Mouse (Mus musculus): ENCODE results near the gene Nxpe5.
A peak's percentile ranks its signal among the peaks of the same experiment; 100 is the strongest.

Gene Nxpe5

DNA sequence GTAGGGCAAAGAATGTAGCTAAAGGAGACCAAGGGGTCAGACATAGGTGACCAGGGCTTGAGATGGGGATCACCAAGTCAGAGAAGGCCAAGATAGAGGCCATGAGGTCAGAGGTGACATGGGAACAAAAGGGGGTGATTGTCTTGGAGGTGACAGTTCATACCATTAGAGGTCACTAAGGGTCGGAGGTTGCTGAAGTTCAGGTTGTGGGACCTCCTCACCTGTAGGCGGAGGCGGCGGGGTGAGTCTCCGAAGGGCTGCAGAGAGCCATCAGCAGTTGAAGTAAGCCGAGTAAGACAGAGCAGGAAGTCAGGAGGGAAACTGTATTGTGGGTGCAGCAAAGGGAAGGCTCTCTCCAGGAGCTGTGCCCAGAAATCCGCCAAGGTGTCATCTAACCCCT lies 52.3 kb downstream of the Nxpe5 start:
- no peak for DNase-seq (ENCODE audit: low spot score)

DNA sequence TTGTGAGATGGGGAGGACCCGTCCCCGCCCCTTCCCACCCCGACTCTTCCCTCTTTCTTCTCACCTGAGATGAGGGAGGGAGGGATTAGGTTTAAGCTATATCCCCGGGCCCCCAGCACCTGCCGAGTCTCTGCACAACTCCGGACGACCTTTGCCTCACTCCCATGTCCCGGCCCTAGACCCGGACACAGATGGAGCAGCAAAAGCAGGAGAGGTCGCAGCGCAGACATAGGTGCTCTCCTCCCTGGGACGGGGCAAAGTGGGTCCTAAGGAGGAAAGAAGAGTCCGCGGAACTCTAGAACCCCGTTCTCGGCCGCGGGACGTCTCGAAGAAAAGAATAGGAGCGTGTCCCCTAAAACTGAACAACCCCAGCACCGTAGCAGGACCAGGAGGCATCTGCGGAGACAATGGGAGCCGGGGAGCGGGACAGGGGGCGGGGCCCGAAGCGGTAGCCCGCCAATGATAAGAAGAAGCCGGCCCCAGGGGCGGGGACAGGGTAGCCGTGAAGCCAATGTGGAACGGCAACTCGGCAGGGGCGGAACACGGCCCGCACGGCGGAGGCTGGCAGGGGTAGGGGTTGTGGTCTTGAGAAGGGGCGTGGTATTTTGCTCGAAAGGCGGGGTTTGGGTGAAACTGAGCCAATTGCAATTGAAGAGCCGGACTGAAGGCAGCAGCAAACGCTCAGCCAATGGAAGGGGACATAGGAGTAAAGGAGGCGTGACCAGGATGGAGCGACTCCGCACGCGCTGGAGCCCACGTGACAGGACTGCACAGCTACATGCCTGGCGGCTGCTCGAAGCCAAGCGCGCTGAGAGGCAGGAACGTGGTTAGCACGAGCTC lies 54.1 kb downstream of the Nxpe5 start, which contains the start of the genes Gm43720, Gpc2 and Stag3:
Gene Gm43720 (minus strand): TSS at position 374 of the 840 bp plus-strand sequence.
Gene Gpc2 (minus strand): TSS at position 421 of the 840 bp plus-strand sequence.
Gene Stag3 (plus strand): TSS at position 656 of the 840 bp plus-strand sequence.
- peak; percentile 86 for DNase-seq (ENCODE audit: low spot score)

GRCm38 (mm10) chr5:138280425-138280768 lies 54.7 kb downstream of the Nxpe5 start:
- no peak for DNase-seq (ENCODE audit: low spot score)

- DNase-seq (ENCODE audit: low spot score), result no peak
Measured at GRCm38 (mm10) chr5:138280829-138281228, 55.1 kb downstream of the Nxpe5 start.

DNA sequence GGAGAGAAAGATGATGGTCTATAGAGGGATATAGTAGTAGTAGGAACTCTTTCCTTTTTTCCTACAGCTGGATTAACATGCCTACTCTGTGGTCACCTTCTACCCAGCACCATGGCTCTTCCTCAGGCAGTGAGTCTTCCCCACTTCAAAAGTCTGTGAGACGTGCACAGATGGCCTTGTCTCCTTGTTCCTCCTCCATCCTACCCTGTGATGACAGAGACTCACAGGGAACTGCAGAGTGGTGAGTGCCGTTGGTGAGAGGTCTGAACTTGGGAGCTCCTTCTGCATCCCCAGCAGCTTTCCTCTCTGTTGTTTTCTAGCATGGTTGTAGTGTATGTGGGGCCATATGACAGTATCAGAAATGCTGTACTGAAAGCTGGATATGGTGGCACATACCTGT lies 56.1 kb downstream of the Nxpe5 start:
- no peak for DNase-seq (ENCODE audit: low spot score)

DNA sequence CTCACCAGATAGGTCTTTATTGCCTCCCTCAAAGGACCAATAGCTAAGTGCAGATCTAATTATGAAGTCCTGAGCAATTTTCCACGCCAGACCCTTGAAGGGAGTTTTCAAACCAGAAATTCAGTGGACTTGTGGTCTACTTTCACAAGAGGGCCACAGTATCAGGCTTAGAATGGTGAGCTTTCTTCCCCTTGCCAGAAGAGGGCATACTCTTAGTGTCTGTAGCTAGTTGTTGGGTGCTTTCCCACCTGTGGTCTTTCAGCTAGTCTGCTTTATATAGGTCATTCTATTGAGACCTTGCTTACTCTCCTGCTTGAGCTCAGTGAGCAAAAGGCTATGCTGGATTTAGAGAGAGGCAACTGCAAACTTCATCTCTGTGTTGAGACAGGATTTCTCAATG lies 57.8 kb downstream of the Nxpe5 start:
- DNase-seq (ENCODE audit: low spot score), result no peak

DNA sequence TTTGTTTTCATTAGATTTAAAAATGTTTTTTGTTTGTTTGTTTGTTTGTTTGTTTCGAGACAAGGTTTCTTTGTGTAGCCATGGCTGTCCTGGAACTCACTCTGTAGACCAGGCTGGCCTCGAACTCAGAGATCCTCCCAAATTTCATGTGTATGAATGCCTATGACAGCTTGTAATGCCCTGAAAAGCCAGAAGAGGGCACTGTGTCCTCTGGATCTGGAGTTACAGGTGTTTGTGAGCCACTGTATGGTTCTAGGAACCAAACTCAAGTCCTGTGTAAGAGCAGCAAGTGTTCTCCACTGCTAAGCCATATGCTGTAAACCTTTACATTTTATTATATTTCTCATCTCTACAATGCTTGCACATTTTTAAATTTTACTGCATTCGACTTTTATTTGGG lies 62.2 kb downstream of the Nxpe5 start:
- peak; percentile 30 for DNase-seq (ENCODE audit: low spot score)

DNA sequence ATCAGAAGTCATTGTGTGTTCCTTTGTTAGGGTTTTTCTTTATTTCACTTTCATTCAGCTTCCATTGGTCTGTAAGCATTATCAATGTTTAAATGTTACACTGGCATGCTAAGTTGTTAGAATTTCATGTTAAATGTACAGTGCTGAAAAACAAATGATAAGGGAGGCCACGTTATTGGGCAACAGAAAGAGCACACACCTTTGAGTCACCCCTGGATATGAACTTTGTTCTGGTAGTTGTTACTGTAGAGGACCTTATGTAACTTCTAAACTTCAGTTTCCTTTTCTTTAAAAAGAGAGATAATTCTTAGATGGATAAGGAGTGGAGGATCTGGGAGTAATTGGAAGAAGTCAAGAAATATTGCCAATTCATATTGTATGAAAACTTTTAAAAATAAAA lies 65.9 kb downstream of the Nxpe5 start:
- DNase-seq (ENCODE audit: low spot score), result no peak

GRCm38 (mm10) chr5:138294158-138294557 lies 68.5 kb downstream of the Nxpe5 start:
- no peak for DNase-seq (ENCODE audit: low spot score)

DNA sequence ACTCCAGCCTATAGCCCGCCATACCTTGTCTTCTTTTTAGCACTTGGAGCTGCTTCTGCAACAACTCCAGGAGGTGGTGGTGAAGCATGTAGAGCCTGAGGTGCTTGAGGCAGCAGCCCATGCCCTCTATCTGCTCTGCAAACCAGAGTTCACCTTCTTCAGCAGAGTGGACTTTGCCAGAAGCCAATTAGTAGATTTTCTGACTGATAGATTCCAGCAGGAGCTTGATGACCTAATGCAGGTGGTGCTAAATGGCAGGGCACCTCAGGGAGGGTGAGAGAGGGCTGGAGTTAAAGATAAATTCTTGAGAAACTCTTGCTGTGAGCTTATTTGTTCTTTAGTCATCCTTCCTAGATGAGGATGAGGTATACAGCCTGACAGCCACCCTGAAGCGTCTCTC lies 73.9 kb downstream of the Nxpe5 start:
- DNase-seq (ENCODE audit: low spot score), result no peak
